Mouse (Mus musculus): Measurements from ENCODE around the gene Kcng1. TPM values are rescaled to one million over a fixed set of nuclear protein-coding genes. Genes with fewer than 3 reads are reported as not detected.

The Kcng1 gene
- total RNA-seq, 2 experiments from 2014 or later: not detected

GRCm38 (mm10) chr2:168268033-168268432, 13.5 kb downstream of the Kcng1 start:
- intact Hi-C loops (cut with DNase I): loop anchor here (5.0 kb wide), 1 partner anchor 164 kb away; no protein-coding TSS in a partner anchor
- no peak for DNase-seq (ENCODE audit: low spot score)

GRCm38 (mm10) chr2:168260900-168261299, 20.6 kb downstream of the Kcng1 start:
- DNase-seq (ENCODE audit: low spot score): no peak
- intact Hi-C loops (cut with DNase I): no loop called here

DNA sequence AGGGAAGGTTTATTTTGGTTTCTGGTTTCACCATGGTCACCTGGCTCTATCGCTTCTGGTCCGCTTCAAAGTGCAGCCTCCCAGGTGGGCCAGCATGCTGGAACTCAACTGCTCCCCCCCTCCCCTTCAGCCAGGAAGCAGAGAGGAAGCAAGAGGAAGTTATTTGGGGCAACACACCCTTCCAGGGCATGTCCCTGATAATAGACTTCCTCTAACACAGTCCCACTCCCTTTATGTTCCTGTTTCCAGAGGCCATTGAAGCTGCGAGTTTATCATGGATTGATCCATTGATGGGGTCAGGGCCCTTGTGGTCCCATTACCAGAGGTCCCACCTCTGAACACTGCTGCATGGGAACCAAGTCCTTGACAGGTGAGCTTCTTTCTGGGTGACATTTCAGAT, 21.4 kb downstream of the Kcng1 start:
- intact Hi-C loops (cut with DNase I): no loop called here

GRCm38 (mm10) chr2:168259046-168259445, 22.5 kb downstream of the Kcng1 start:
- DNase-seq (ENCODE audit: low spot score): no peak
- intact Hi-C loops (cut with DNase I): no loop called here

More for the DNA sequence above, 21.4 kb downstream of the Kcng1 start:
- DNase-seq (ENCODE audit: low spot score): no peak

- no peak for DNase-seq (ENCODE audit: low spot score)
Measured at GRCm38 (mm10) chr2:168257188-168257587, 24.3 kb downstream of the Kcng1 start.

DNA sequence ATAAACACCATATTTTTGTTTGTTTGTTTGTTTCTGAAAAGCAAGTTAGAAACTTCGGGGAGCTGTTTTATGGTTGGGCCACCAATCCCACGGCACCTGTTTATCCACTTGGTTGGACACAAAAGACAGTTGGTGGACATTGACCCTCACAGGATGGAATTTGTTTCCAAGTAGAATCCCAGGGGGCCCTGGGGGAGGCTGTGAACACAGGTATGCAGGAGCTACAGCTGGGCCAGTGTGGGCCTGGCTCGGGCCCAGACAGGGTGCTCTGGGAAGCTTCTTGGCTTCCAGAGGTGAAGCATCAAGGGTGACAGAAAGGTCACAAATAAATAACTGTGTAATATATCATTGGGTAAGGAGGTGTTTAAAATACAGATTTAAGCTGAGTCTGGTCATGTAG, 25.0 kb downstream of the Kcng1 start:
- intact Hi-C loops (cut with DNase I): no loop called here
- no peak for DNase-seq (ENCODE audit: low spot score)

More at GRCm38 (mm10) chr2:168257188-168257587, 24.3 kb downstream of the Kcng1 start:
- intact Hi-C loops (cut with DNase I): no loop called here

- intact Hi-C loops (cut with DNase I): loop anchor here (5.0 kb wide), 1 partner anchor 373 kb away; no protein-coding TSS in a partner anchor
- DNase-seq (ENCODE audit: low spot score): no peak
Measured at GRCm38 (mm10) chr2:168253822-168254221, 27.7 kb downstream of the Kcng1 start.

DNA sequence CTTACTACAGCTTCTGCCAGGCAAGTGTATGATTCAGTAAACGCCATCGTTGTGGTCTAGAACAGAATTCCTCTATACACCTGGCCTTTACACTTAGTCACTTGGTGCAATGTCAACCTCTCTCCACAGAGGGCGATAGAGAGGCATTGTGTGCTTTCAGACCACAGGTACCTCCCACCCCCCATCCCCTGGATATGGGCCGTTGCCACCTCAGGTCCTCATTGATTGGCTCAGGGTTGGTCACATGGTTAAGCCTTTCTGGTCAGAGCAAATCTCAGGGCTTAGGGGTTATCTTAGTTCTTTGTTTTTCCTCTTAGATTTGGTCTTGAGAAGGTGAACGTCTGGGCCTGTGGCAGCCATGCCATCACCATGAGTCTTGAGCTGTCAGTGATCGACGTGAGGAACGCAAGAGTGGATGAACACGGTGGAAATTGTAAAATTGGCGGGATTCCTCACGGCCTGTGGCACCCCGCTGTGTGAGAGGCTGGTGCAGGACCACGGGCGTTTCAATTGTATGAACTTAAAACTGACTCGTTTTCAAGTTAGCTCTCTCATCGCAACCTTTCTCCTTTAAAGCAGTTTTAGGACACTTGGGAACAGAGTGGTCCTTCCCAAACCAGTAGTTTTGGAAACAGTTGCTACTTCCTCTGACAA, 28.8 kb downstream of the Kcng1 start:
- intact Hi-C loops (cut with DNase I): loop anchor here (5.0 kb wide), 1 partner anchor 375 kb away; no protein-coding TSS in a partner anchor
- no peak for DNase-seq (ENCODE audit: low spot score)

DNA sequence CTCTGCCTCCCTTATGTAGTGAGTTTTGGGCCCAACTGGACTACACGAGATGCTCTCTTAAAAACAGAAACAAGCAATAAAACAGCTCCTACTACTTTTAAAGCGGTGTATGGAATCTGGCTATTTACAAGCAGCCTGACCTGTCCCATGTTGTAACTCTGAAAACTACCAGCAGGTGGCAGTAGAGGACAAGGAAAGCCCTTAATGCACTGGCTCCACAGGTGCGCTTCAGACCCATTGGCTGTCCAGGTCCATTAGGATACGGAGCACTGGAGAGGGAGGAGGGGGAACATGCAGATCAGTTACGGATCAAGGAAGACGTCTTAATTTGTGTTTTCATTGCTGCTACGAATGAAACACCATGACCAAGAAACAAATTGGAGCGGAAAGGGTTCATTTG, 31.3 kb downstream of the Kcng1 start:
- no peak for DNase-seq (ENCODE audit: low spot score)
- intact Hi-C loops (cut with DNase I): loop anchor here (1.0 to 5.0 kb wide), 2 partner anchors 195 to 377 kb away; no protein-coding TSS in a partner anchor

DNA sequence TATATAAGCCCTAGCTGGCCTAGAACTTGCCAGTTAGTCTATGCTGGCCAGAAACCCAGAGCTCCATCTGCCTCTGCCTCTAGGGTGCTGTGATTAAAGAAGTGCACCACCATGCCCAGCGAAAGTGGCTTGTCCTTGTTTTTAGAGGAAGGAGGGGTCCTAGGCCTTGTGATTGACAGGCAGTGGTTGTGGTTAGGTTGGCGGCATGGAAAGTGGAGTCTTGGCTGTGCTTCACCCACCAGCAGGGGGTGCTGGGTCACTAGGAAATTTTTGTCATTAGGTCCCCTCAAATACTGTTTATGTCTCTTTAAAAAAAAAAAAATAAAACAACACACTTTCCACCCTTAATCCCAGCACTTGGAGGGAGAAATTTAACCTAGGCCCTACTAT, 32.7 kb downstream of the Kcng1 start:
- intact Hi-C loops (cut with DNase I): no loop called here
- no peak for DNase-seq (ENCODE audit: low spot score)

DNA sequence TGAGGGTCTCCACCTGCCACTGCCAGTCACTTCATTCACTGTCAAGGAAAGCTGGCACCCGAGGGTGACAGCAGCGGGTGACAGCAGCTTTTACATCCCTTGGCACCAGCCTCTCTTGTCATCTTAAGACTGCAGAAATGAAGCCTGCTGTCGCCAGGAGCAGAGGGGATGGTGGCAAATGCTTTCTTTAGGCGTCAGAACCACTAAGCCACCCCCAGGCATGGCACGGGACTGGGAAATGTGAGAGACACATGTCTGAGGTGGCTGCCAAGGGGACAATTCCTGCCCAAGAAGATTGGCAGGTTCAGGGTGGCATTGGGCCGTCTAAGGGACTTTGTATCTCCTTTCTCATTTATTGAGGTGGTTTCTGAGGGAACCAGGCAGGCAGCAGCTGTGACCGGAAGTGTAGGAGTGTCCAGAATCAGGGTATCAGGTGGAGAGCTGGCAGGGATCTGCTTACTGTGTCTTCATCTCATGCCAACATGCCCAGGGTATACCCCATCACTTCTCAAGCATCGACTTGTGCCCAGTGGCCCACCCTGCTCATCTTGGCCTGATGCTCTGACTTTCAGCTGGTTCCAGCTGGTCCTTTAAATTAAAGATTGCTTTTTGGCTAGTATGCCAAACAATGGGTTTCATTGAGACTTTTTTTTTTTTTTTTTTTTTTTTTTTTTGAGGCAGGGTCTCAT, 33.2 kb downstream of the Kcng1 start:
- DNase-seq (ENCODE audit: low spot score): no peak
- intact Hi-C loops (cut with DNase I): no loop called here

DNA sequence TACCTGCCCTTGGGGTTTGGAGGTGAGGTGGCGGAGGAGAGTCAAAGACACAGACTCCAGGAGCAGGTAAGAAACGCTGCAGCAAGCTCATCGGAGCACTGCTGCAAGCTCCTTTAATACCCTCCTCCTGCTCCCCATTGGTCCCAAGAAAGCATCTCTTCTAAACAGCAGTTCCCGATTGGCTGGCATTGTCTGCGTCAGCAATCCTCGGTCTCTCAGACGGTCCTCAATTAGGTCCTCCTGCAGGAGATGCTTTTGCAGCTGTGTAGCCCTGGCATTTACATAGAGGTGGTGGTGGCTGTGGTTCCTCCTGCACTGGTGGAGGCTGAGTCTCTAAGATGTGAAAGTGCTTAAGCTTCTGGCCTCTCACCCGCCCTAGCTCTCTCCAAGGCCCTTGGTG, 36.0 kb downstream of the Kcng1 start:
- DNase-seq (ENCODE audit: low spot score): no peak

DNA sequence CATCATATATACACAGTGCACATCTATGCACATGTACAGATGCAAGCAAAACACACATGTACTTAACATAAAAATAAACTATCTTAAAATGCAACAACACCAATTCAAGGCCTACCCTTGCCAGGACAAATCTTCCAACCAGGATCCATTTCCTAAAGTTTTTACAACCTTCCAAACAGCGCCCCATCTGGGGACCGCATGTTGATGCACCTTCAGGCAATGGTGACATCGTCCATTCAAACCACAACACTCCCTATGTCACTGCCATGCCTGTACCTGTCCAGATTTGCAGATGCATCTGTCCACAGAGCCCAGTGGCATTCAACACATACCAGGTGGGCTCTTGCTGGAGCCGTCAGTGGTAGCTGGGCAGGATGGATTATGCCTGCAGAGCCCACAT, 38.3 kb downstream of the Kcng1 start:
- no peak for DNase-seq (ENCODE audit: low spot score)
- intact Hi-C loops (cut with DNase I): no loop called here

More for the DNA sequence above, 36.0 kb downstream of the Kcng1 start:
- intact Hi-C loops (cut with DNase I): no loop called here

DNA sequence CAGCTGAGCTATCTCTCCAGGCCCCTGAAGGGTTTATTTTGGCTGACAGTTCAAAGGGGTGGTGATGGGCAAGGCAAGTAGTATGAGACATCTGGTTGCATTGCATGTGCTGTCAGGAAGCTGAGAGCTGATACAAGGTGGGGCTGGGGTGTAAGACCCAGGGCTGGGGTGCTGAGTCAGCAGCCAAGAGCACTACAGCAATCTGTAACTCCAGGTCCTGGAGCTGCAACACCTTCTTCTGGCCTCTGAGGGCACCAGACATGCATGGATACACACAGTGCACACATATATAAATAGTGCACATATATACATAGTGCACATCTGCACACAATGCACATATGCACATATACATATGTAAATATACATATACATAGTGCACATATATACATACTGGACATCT, 38.7 kb downstream of the Kcng1 start:
- no peak for DNase-seq (ENCODE audit: low spot score)
- intact Hi-C loops (cut with DNase I): no loop called here

GRCm38 (mm10) chr2:168238335-168238734, 43.2 kb downstream of the Kcng1 start:
- intact Hi-C loops (cut with DNase I): no loop called here
- no peak for DNase-seq (ENCODE audit: low spot score)

- no peak for DNase-seq (ENCODE audit: low spot score)
- intact Hi-C loops (cut with DNase I): no loop called here
Measured at GRCm38 (mm10) chr2:168233286-168233685, 48.2 kb downstream of the Kcng1 start.

DNA sequence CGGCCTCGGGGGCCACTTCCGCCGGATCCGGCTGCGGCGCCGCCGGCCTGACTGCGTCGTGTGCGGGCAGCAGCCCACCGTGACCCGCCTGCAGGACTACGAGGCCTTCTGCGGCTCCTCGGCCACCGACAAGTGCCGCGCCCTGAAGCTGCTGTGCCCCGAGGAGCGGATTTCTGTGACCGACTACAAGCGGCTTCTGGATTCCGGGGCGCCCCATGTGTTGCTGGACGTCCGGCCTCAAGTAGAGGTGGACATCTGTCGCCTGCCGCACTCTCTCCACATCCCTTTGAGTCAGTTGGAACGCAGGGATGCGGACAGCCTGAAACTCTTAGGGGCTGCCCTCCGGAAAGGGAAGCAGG, 50.1 kb downstream of the Kcng1 start:
- intact Hi-C loops (cut with DNase I): no loop called here
- DNase-seq (ENCODE audit: low spot score): no peak

GRCm38 (mm10) chr2:168230773-168231470, 50.6 kb downstream of the Kcng1 start:
- intact Hi-C loops (cut with DNase I): no loop called here
- DNase-seq (ENCODE audit: low spot score): no peak

DNA sequence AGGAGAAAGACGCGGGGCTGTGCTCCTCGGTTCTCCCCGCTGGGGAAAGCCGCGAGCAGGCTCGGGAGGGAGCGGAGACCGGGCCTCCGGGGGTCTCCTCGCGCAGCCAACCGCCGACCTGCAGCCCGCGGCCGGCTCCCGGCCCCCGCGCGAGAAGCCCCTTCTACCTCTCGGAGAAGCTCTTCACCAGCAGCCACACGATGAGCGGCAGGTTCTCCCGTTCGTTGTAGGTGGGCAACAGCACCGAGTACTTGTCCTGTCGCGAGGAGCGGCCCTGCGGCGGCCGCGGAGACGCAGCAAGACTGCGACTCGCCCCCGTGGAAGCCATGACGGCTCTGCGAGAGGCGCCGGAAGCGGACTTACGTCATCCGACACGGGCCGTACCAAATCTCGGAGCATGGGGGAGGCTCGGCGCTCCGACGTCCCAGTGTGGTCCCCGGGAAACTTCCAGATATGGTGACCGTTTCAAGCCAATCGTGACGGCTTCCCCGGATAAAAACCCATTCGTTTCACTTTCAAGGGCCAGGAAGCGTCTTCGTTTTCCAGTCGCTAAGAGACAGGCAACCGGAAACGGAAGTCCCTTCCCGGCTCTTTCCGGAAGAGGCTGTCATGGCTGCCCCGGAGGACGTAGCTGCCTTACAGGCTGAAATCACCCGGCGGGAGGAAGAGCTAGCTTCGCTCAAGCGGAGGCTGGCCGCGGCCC, 51.4 kb downstream of the Kcng1 start, which contains the start of the genes Gm20716, Dpm1 and Mocs3:
Gene Gm20716 (minus strand): TSS at position 339 of the 703 bp plus-strand sequence.
Gene Dpm1 (minus strand): TSS at position 566 of the 703 bp plus-strand sequence.
Gene Mocs3 (plus strand): TSS at position 597 of the 703 bp plus-strand sequence.
- DNase-seq (ENCODE audit: low spot score): peak; percentile 75
- intact Hi-C loops (cut with DNase I): no loop called here
